Mouse (Mus musculus): ENCODE data around the gene Tprkb.
A peak's percentile ranks its signal among the peaks of the same experiment; 100 is the strongest.
"Not testable (repeated sequence)": the region's sequence is repeated elsewhere in the genome, so short reads cannot be mapped to it uniquely, and the experiment has no call there.

Tprkb gene

GRCm38 (mm10) chr6:85911587-85911986 lies at the start of gene Tprkb:
TSS of gene Tprkb (plus strand) at chr6:85911865.
- no peak for DNase-seq

- no peak for DNase-seq
Observed at GRCm38 (mm10) chr6:85862565-85862964, 49.1 kb upstream of the Tprkb start.

- no peak for DNase-seq
Observed at GRCm38 (mm10) chr6:85863136-85863535, 48.5 kb upstream of the Tprkb start.

- no peak for DNase-seq
Observed at GRCm38 (mm10) chr6:85863840-85864239, 47.8 kb upstream of the Tprkb start.

GRCm38 (mm10) chr6:85864900-85865639 lies 46.6 kb upstream of the Tprkb start:
- not testable (repeated sequence) for DNase-seq

GRCm38 (mm10) chr6:85866166-85866565 lies 45.5 kb upstream of the Tprkb start:
- DNase-seq: not testable (repeated sequence)

- not testable (repeated sequence) for DNase-seq
Observed at GRCm38 (mm10) chr6:85866995-85867394, 44.7 kb upstream of the Tprkb start.

- no peak for DNase-seq
Observed at GRCm38 (mm10) chr6:85867726-85868690, 43.7 kb upstream of the Tprkb start.

- DNase-seq: not testable (repeated sequence)
Observed at GRCm38 (mm10) chr6:85869006-85869405, 42.7 kb upstream of the Tprkb start, which contains the start of gene Nat8f2. TSS of gene Nat8f2 (minus strand) at chr6:85869158.

GRCm38 (mm10) chr6:85883246-85883645 lies 28.4 kb upstream of the Tprkb start:
- not testable (repeated sequence) for DNase-seq

- no peak for DNase-seq
Observed at GRCm38 (mm10) chr6:85884311-85884710, 27.4 kb upstream of the Tprkb start.

GRCm38 (mm10) chr6:85888961-85889360 lies 22.7 kb upstream of the Tprkb start:
- DNase-seq: no peak

- DNase-seq: peak; percentile 30
Observed at GRCm38 (mm10) chr6:85895061-85895648, 16.5 kb upstream of the Tprkb start.

- DNase-seq: not testable (repeated sequence)
Observed at GRCm38 (mm10) chr6:85898596-85899475, 12.8 kb upstream of the Tprkb start.

- no peak for DNase-seq
Observed at GRCm38 (mm10) chr6:85902303-85902702, 9.4 kb upstream of the Tprkb start.

GRCm38 (mm10) chr6:85904642-85905061 lies 7.0 kb upstream of the Tprkb start, which contains the start of gene Nat8f4:
TSS of gene Nat8f4 (minus strand) at chr6:85904884.
- peak; percentile 90 for DNase-seq

GRCm38 (mm10) chr6:85906911-85907351 lies 4.7 kb upstream of the Tprkb start:
- not testable (repeated sequence) for DNase-seq

- no peak for DNase-seq
Observed at GRCm38 (mm10) chr6:85908341-85908740, 3.3 kb upstream of the Tprkb start.

- no peak for DNase-seq
Observed at GRCm38 (mm10) chr6:85909704-85910103, 2.0 kb upstream of the Tprkb start.

GRCm38 (mm10) chr6:85915141-85915538 lies 3.5 kb downstream of the Tprkb start:
- DNase-seq: no peak

GRCm38 (mm10) chr6:85915539-85916513 lies 4.2 kb downstream of the Tprkb start, which contains the start of gene Nat8f1:
TSS of gene Nat8f1 (minus strand) at chr6:85915687.
- peak; percentile 87 for DNase-seq
